Mouse (Mus musculus) lung, postnatal 4 days (tissue): ENCODE measurements around the gene Tmtc4.

Experiments used
- DNase-seq, 2 experiments: peaks; one replicate each; pipeline ENCODE4 v3.0.0; 2021

Gene Tmtc4

DNA sequence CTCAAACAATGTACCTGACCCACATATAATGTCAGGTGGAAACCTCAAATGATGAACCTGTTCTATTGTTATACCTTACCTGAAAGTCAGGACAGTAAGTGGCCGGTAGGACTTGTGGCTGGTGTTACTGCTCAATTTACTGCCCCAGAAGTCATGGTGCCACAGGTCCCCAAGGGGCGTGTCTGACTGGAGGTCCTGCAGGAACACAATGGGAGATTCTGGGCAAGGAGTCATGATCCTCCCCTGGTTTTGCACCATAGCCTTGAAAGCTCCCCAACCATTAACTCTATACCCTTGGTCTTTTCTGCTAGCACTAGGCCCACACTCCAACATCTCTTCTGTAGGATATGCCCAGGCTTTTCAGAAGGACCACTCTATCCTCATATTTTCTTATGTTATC lies 10.7 kb downstream of the Tmtc4 start:
- no peak for DNase-seq

DNA sequence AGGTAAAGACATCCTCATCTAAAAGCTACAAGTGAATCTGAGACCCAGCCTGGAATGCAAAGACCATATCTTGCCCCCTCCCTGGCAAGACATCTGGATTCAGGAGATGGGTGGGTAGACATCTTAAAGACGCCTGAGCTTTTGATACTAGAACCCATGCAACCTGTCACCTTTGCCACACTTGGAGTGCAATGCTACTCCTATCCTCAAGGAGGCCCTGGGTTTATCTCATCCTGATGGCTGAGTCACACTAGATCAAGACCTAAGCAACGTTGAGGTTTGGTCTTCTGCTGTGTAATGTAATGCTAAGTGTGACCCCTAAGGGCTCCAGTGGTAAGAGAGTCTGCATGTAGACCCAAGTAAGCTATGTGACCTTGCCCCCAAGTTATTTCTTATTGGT lies 15.8 kb downstream of the Tmtc4 start:
- no peak for DNase-seq

GRCm38 (mm10) chr14:122957941-122958340 lies 25.9 kb downstream of the Tmtc4 start:
- DNase-seq = no peak

GRCm38 (mm10) chr14:122953331-122953730 lies 30.5 kb downstream of the Tmtc4 start:
- peak; percentile 47 to 60 for DNase-seq

DNA sequence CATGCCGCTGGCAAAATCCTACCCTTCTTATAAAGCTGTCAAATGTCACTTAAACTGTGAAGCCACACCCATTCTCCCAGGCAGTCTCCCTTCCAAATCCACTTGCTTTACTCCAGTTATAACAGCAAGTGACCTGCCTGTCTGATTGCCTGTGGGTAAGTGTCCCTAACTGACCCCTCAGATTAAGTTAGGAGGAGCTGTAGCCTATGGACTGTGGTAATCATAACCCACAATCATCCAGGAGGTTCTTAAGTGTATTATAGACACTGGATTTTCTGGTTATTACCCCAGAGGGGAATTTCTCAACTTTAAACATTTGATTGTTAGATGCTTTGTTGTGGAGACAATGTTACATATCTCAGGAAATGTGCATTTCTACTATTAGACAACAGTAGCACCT lies 31.3 kb downstream of the Tmtc4 start:
- DNase-seq = no peak

DNA sequence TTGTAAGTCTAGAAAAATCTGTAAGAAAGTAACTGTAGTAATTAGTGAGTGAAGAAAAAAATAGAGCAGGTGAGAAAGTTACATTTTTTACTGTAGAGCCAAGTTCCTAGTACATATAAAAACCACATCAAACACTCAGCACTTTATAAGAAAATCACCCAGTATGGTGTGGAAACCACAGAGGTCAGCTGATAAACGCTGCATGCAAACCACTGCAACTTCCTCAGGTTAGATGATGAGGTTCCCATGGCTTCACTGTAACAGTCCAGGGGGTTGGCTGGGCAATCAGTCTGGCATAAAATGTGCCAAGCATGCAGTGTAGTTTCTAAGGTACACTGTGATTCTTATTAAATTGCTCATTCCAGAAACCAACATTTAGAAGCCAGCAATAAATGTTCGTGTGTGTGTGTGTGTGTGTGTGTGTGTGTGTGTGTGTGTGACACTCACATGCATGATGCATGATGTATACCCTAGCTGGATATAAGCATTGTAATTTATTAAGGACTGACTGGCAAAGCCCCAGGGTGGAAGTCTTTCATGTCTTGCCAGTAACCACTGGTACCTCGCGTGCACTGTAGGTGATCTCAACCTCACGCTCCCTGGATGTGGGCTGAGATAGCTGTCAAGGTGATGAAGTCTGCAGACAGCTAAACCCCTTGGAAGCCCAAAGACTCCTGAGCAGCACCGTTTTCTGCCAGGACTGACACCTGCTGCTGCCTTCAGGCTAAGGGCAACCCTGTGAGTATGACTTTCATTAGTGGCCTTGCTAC lies 32.0 kb downstream of the Tmtc4 start:
- no peak for DNase-seq

- DNase-seq = no peak
Observed at GRCm38 (mm10) chr14:122950915-122951314, 32.9 kb downstream of the Tmtc4 start.

GRCm38 (mm10) chr14:122943475-122943853 lies 40.4 kb downstream of the Tmtc4 start:
- no peak for DNase-seq

- DNase-seq = no peak
Observed at GRCm38 (mm10) chr14:122942757-122943474, 40.9 kb downstream of the Tmtc4 start.

DNA sequence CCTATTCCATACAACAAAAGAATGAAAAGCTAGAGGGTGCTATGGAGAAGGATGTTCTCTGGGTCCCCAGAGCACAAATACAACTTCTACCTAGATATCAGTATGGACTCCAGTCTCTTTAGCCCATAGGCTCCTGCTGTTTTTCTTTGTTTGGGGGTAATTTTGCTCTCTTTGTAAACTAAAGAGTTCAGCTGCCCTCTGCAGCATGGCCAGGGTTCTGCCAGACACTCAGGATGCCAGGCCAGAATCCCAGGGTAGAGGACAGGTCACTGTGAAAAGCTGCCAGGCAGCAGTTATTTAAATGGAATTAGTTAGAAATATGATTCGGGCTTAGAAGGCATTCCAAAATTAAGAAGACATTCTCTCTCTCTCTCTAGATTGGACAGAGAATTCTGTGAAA lies 47.4 kb downstream of the Tmtc4 start:
- DNase-seq = no peak

GRCm38 (mm10) chr14:122920011-122920410 lies 63.8 kb downstream of the Tmtc4 start:
- DNase-seq = no peak

DNA sequence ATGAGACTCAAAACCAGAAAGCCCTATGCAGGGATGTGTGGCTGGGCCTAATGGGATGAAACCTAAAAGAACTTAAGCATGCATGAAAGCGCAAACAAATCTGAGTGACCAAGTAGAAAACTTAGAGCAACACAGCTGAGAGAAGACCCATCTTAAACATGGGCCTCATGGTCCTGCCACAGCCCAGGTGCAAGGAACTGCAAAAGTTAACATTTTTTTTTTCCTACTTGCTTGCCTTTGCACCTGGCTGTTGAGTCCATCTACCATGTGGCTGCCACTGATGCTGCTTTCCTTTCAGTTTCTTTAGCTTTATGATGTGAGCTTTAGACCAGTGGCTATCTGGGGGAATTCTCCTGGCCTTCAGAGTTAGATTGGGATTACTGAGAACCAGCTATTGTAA lies 66.2 kb downstream of the Tmtc4 start:
- no peak for DNase-seq

DNA sequence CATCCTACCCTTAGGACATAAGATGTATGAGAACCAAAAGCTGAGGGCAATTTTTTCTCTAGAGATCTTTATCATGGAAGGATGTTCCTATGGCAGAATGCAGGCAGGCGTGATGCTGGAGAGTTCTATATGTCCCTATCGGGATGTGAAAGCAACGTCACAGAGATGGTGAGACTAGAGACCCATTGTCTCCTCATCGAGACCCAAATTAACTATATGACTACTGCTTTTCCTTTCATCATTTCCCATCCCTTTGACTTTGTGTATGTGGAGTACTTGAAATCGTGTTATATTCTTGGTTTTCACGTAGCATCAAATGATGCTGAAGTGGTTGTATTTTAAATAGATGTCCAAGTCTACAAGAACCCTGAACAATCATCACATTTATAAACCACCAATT lies 70.2 kb downstream of the Tmtc4 start, which contains the start of gene Ggact:
Gene Ggact (minus strand): TSS at position 101 of the 400 bp plus-strand sequence.
- no peak for DNase-seq

DNA sequence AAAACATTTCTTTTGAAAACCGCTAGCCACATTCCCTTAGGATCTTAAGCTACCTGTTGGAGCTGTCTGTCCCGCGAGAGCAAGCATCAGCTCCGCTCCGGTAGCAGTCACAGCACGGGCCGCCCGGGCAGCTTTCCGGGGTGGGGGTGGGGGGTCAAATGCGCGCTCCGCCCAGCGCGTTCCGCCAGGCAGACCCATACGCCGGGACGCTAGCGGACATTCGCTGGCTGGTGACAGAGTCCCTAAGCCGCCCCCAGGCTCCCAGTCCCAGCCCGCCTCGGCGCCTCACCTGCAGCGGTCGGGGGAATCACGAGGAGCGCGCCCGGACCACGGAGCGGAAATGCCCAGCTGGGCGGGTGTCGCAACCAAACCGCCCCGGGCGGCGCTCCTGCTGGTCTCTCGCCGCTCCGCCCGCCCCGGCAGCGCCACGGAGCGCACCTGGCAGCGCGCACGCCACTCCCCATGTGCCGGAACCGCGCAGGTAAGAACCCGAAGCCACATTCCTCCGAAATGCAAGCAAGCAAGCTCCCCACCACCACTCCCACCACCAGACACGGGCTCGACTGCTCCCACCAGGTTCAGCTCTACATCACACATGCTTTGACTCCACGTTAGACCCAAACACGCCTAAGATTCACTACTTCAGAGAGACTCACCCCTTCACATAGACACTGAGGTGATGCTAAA lies 70.9 kb downstream of the Tmtc4 start:
- DNase-seq = peak; percentile 78 to 84

GRCm38 (mm10) chr14:122912137-122912536 lies 71.7 kb downstream of the Tmtc4 start:
- no peak for DNase-seq

DNA sequence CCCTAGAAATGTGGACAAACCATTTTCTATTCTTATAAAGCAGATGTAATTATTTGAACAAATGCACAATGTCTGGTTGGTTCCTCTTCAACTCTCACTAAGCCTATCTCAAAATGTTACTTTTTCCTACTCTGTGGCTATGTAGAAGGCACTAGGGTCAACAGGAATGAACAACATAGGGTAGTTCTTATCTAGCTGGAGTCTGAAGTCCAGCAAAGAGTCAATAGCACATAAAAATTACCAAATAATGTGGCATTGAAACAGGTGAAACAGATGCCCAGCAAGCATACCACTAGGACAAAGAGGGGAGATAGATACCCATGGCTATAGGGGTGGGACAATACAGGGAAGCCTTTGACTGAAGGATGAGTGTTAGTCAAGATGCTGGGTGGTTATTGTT lies 72.6 kb downstream of the Tmtc4 start:
- DNase-seq = no peak

- DNase-seq = no peak
Observed at GRCm38 (mm10) chr14:122909368-122910091, 74.3 kb downstream of the Tmtc4 start.

GRCm38 (mm10) chr14:122908075-122908474 lies 75.8 kb downstream of the Tmtc4 start:
- DNase-seq = no peak

DNA sequence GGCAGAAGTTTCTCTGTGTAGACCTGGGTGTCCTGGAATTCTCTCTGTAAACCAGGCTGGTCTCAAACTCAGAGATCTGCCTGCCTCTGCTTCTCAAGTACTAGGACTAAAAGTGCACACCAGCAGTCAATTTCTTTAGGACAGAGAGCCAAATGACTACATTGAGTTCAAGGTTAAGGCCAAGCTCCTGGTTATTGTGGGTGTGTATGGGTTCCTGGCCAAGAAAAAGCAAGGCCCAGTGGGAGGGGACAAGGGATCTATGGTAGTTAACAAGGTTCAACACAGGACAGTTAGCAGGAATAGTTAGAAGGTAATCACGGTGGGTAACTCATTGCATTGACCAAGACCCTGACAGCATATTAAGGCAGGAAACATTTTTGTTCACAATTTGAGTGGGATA lies 78.8 kb downstream of the Tmtc4 start:
- DNase-seq = no peak

GRCm38 (mm10) chr14:122903923-122904351 lies 79.9 kb downstream of the Tmtc4 start:
- DNase-seq = no peak

GRCm38 (mm10) chr14:122902884-122903283 lies 81.0 kb downstream of the Tmtc4 start:
- DNase-seq = peak; percentile 83 to 88

DNA sequence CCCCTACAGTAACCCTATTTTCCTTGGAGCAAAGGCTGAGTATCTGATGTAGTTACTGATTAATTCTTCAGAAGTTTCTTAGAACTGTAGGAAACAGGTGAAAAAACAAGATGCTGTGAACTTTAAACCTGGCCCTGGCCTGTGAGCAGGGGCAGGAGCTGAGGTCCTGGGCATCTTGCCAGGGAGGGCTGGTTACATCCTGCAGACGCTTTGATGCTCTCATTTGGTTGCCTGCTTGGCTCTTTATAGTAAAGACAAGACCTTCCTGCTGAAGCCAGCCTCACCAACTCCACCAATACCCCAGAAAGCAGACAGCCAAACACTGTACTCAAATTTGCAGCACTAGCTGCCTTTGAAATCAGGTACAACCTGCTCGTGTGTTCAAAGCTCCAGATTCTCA lies 81.7 kb downstream of the Tmtc4 start:
- peak; percentile 13 to 36 for DNase-seq

- no peak for DNase-seq
Observed at GRCm38 (mm10) chr14:122901715-122902114, 82.1 kb downstream of the Tmtc4 start.
